Mouse (Mus musculus) bone marrow macrophage, adult 2 months (primary cell): ENCODE data around the gene Vmn1r21.

ENCODE experiments used
- CTCF ChIP-seq: IDR thresholded peaks from 2 replicates; pipeline ENCODE4 v1.5.1; 2012; ENCODE audit warnings: low read depth, mild to moderate bottlenecking, low read length, moderate library complexity
- POLR2A ChIP-seq: IDR thresholded peaks from 2 replicates; pipeline ENCODE4 v1.6.1; 2012; ENCODE audit warnings: mild to moderate bottlenecking, low read depth, low read length, borderline replicate concordance

- TF ChIP-seq CTCF (no peak), POLR2A (no peak)
Observed at GRCm38 (mm10) chr6:57803130-57803529, 47.0 kb downstream of the Vmn1r21 start.
